Mouse (Mus musculus): ENCODE measurements around the gene Pitpnb. TPM values are rescaled to one million over a fixed set of nuclear protein-coding genes. Genes with fewer than 3 reads are reported as not detected.

Gene Pitpnb
- total RNA-seq, 2 experiments from 2014 or later = 63.4 to 64.7 TPM

DNA sequence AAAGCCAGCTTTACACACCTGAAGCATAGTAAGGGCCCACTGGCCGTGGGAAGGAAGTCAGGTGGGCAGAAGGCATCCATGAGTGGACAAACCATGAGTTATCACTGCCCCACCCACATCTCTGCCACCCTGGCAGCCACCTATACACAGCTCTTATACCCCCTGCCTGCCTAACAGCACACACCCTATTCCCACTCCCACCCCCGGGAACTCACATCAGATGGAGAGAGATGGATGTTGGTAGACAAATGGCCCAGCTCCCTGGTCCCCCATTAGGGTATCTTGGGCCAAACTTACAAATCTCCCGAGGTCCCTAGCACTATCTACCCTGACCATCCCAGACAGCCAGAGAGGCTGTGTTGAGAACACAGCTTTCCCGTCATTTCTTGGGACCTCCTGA lies 68.7 kb downstream of the Pitpnb start:
- DNase-seq = no peak

- DNase-seq = no peak
Observed at GRCm38 (mm10) chr5:111401879-111402650, 71.5 kb downstream of the Pitpnb start.

DNA sequence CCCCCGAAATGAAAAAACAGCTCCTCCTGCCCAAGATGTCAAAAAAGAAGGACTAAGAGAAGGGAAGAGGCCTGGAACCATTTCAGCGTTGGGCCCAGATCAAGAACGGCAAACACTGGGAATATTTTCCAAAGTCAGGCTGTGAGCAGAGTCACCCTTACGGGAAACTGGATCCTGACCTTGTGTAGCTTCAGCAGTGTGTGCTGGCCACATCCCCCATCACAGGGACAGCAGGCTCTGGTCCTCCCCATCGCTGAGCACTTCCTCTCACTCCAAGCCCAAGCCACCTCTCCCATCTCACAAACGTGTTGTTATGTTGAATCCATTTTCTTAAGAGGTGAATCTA lies 72.1 kb downstream of the Pitpnb start:
- DNase-seq = no peak

DNA sequence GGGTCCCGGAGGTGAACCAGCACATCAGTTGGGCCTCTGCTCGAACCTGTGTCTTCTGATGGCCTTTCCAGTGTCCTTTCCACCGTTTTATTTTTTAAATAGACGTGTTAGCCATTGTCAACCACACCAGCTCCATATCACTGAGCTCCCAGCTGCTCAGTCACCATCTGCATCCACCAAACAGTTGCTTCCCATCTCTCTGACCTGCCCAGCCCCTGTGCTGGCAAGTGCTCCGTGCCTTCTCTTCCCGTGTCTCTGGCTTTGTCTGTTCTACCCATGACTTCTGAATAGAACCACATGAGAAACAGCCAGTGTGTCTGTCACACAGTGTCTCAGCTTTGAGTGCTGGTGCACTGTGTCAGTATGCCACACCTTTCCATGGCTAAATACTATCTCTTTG lies 74.2 kb downstream of the Pitpnb start:
- no peak for DNase-seq

- DNase-seq = peak; percentile 61
Observed at GRCm38 (mm10) chr5:111408470-111409105, 78.0 kb downstream of the Pitpnb start.

- DNase-seq = peak; percentile 59
Observed at GRCm38 (mm10) chr5:111409412-111410044, 79.0 kb downstream of the Pitpnb start.

DNA sequence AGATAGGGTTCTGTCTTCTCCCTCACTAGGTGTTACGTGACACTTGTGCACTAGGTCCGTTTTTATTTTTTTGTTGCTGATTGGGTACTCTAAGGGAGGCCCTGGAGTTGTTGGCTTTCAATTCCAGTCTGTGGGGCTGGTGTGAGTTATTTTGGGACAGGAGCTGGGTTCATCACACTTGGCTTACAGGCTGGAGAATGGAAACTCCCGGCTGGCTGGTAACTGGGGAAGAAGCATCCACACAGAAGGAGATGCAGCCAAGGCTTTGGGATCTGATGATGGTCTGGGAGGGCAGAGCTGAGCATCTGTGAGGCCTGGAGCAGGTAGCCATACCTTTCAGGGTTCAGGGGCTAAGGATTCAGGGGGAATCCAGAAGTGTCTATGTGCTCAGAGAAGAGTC lies 80.1 kb downstream of the Pitpnb start:
- no peak for DNase-seq

GRCm38 (mm10) chr5:111414192-111414591 lies 83.6 kb downstream of the Pitpnb start:
- DNase-seq = peak; percentile 92

- no peak for DNase-seq
Observed at GRCm38 (mm10) chr5:111414770-111415249, 84.2 kb downstream of the Pitpnb start.

DNA sequence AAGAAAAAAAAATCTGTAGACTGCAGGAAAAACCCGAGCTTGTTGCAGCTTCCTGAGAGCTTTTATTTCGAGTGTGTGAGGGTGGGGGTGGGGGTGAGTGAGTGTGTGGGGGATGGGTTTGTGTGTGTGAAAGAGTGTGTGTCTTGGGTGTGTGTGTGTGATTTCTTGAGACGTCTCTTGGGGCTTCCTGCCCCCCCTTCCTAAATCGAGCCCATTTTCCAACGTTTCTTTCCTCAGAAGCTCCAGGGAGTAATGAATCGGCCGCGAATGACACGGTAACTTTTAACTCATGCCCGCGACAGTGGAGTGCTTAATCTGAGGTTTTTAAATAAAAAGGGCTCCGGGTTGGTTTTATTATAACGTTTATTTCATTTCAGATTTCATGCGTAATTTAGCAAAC lies 85.0 kb downstream of the Pitpnb start:
- DNase-seq = no peak

DNA sequence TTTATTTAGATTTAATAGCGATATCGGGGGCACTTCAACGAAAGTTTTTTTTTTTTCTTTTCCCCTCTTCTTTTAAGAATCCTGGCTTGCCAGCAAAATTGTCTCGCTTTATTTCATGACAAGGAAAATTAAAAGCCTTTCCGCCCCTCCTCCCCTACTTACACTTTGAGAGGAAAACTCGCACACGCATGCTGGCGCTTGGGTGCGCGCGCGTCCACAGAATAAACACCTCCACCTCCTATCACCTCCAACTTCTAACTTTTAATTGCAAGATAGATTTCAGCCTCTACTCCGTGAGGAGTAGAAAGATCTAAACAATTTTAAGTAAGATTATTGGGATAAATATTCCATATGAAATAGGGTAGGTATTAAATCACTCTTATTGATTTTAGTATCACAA lies 85.5 kb downstream of the Pitpnb start:
- DNase-seq = no peak

GRCm38 (mm10) chr5:111416591-111417374 lies 86.2 kb downstream of the Pitpnb start, which contains the start of gene Mn1:
Mn1 (plus strand) TSS chr5:111417362.
- DNase-seq = peak; percentile 92

GRCm38 (mm10) chr5:111417378-111418131 lies 87.0 kb downstream of the Pitpnb start:
- peak; percentile 53 for DNase-seq

DNA sequence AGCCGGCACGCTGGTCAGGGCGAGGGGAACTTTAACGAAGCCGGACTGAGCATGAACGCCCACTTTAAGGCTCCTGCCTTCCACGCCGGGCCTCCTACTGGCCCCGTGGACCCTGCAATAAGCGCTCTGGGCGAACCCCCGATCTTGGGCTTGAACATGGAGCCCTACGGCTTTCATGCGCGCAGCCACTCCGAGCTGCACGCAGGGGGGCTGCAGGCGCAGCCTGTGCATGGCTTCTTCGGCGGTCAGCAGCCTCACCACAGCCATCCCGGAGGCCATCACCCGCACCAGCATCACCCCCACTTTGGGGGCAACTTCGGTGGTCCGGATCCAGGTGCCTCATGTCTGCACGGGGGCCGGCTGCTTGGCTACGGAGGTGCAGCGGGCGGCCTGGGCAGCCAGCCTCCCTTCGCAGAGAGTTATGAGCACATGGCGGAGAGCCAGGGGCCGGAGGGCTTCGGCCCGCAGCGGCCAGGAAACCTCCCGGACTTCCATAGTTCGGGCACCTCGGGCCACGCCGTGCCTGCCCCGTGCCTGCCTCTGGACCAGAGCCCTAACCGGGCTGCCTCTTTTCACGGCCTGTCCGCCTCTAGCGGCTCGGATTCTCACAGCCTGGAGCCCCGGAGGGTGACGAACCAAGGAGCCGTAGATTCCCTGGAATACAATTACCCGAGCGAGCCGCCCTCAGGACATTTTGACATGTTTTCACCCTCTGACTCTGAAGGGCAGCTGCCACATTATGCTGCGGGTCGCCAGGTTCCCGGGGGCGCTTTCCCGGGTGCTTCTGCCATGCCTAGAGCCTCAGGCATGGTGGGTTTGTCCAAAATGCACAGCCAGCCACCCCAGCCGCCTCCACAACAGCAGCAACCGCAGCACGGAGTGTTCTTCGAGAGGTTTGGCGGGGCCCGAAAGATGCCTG lies 87.9 kb downstream of the Pitpnb start:
- peak; percentile 51 for DNase-seq

- DNase-seq = peak; percentile 25
Observed at GRCm38 (mm10) chr5:111419121-111419881, 88.7 kb downstream of the Pitpnb start.

DNA sequence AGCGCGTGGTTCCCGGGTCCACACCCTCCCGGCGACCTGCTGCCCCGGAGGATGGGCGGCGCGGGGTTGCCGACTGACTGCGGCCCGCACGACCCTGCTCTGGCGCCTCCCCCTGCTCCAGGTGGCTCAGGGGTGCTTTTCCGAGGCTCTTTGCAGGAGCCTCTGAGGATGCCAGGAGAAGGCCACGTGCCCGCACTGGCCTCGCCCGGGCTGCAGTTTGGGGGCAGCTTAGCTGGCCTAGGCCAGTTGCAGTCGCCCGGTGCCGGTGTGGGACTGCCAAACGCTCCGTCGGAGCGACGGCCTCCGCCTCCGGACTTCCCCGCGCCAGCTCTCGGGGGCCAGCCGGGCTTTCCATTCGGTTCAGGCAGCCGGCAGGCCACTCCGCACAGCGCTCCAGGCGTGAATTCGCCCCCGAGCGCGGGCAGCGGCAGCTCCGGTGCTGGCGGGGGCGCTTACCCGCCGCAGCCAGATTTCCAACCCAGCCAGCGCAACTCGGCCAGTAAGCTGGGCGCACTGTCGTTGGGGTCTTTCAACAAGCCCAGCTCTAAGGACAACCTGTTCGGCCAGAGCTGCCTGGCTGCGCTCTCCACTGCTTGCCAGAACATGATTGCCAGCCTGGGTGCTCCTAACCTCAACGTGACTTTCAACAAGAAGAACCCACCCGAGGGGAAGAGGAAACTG lies 89.6 kb downstream of the Pitpnb start:
- peak; percentile 50 for DNase-seq

DNA sequence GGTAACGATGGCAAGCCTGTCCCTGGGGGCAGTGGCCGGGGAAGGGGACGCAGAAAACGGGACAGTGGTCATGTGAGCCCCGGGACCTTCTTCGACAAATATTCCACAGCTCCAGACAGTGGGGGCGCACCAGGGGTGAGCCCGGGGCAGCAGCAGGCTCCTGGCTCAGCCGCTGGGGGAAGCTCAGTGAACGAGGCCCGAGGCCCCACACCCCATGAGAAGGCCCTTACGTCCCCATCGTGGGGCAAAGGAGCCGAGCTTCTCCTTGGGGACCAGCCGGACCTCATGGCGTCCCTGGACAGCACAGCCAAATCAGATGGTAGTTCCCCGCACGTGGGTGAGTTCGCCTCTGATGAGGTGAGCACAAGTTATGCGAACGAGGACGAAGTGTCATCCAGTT lies 90.3 kb downstream of the Pitpnb start:
- DNase-seq = no peak

GRCm38 (mm10) chr5:111421424-111421823 lies 90.9 kb downstream of the Pitpnb start:
- DNase-seq = no peak

- DNase-seq = no peak
Observed at GRCm38 (mm10) chr5:111422058-111422800, 91.7 kb downstream of the Pitpnb start.

Data from heart, postnatal 4 days (tissue).